Mouse (Mus musculus) erythroblast, embryonic 14.5 days (primary cell): ENCODE results near the gene Sec24b. TPM values are rescaled to one million over a fixed set of nuclear protein-coding genes. Genes with fewer than 3 reads are reported as not detected.

Source experiments
- H3K27me3 ChIP-seq: 2 replicates; pipeline ENCODE4 v1.6.1; 2012; ENCODE audit warnings: inconsistent platforms; ENCODE audit not compliant: control insufficient read depth
- H3K36me3 ChIP-seq: 2 replicates; pipeline ENCODE4 v1.6.1; 2012; ENCODE audit warnings: mild to moderate bottlenecking, inconsistent platforms; ENCODE audit not compliant: control insufficient read depth
- H3K4me1 ChIP-seq: 2 replicates; pipeline ENCODE4 v1.6.1; 2012; ENCODE audit warnings: inconsistent platforms; ENCODE audit not compliant: control insufficient read depth
- H3K4me3 ChIP-seq: replicated peaks from 2 replicates; pipeline ENCODE3; 2012; ENCODE audit warnings: moderate library complexity, mild to moderate bottlenecking, inconsistent platforms
- H3K9me3 ChIP-seq: 2 replicates; pipeline ENCODE4 v1.6.1; 2012; ENCODE audit warnings: low read length, inconsistent platforms, mixed read lengths; ENCODE audit not compliant: control insufficient read depth
- GATA1 ChIP-seq: IDR thresholded peaks from 2 replicates; pipeline ENCODE4 v1.6.1; 2012; ENCODE audit warnings: low read length, inconsistent platforms, mixed read lengths
- TAL1 ChIP-seq: IDR thresholded peaks from 3 replicates; pipeline ENCODE4 v1.6.1; 2012; ENCODE audit warnings: low read length, inconsistent platforms, mixed read lengths
- polyA plus RNA-seq: library from polyadenylated mRNA; stranded (reverse); fragments of >175 nt; gene quantifications from 2 replicates; pipeline ENCODE4 v1.2.3, GENCODE M21; 2012

Gene Sec24b
- 1.8 and 3.5 TPM in 2 replicates for polyA plus RNA-seq

GRCm38 (mm10) chr3:130061281-130061680, at the start of gene Sec24b:
Gene Sec24b (minus strand): TSS chr3:130061553.
- Histone ChIP-seq H3K36me3 (peaks cover 5% of the 10 kb centered on the region), H3K9me3 (no peaks in the 10 kb centered on the region), H3K4me1 (peaks cover 45% of the 10 kb centered on the region), H3K27me3 (peaks cover 12% of the 10 kb centered on the region), H3K4me3 (peak within 1 kb of the TSS; percentile 89)
- TF ChIP-seq GATA1, result no peak
- no peak for TF ChIP-seq TAL1

- no peaks in the 10 kb centered on the region for H3K27me3 ChIP-seq
- H3K4me1 ChIP-seq, result no peaks in the 10 kb centered on the region
- TF ChIP-seq GATA1 (no peak), TAL1 (no peak)
- H3K4me3 ChIP-seq, result no peak overlapping the region
- H3K36me3 ChIP-seq, result no peaks in the 10 kb centered on the region
- H3K9me3 ChIP-seq, result no peaks in the 10 kb centered on the region
Measured at GRCm38 (mm10) chr3:130104471-130104870, 43.1 kb upstream of the Sec24b start.

- no peaks in the 10 kb centered on the region for H3K36me3 ChIP-seq
- no peaks in the 10 kb centered on the region for H3K4me1 ChIP-seq
- H3K27me3 ChIP-seq, result no peaks in the 10 kb centered on the region
- no peaks in the 10 kb centered on the region for H3K9me3 ChIP-seq
- no peak for TF ChIP-seq TAL1
- no peak overlapping the region for H3K4me3 ChIP-seq
Measured at GRCm38 (mm10) chr3:130103486-130103885, 42.1 kb upstream of the Sec24b start.

- no peaks in the 10 kb centered on the region for H3K4me1 ChIP-seq
- no peak overlapping the region for H3K4me3 ChIP-seq
- H3K27me3 ChIP-seq, result no peaks in the 10 kb centered on the region
- no peaks in the 10 kb centered on the region for H3K9me3 ChIP-seq
- TF ChIP-seq GATA1, result no peak
- no peak for TF ChIP-seq TAL1
- no peaks in the 10 kb centered on the region for H3K36me3 ChIP-seq
Measured at GRCm38 (mm10) chr3:130095160-130095781, 33.9 kb upstream of the Sec24b start.

GRCm38 (mm10) chr3:130094125-130094704, 32.9 kb upstream of the Sec24b start:
- TF ChIP-seq GATA1 (no peak), TAL1 (no peak)
- H3K4me3 ChIP-seq, result no peak overlapping the region

GRCm38 (mm10) chr3:130090460-130090859, 29.1 kb upstream of the Sec24b start:
- Histone ChIP-seq H3K36me3 (no peaks in the 10 kb centered on the region), H3K9me3 (no peaks in the 10 kb centered on the region), H3K4me3 (no peak overlapping the region), H3K4me1 (no peaks in the 10 kb centered on the region), H3K27me3 (0 out of 2 replicates have a peak, but pooled peaks cover 2% of the 10 kb centered on the region)
- TF ChIP-seq GATA1 (no peak), TAL1 (no peak)

More at GRCm38 (mm10) chr3:130094125-130094704, 32.9 kb upstream of the Sec24b start:
- H3K4me1 ChIP-seq, result no peaks in the 10 kb centered on the region
- H3K27me3 ChIP-seq, result no peaks in the 10 kb centered on the region
- H3K36me3 ChIP-seq, result no peaks in the 10 kb centered on the region
- no peaks in the 10 kb centered on the region for H3K9me3 ChIP-seq

- Histone ChIP-seq H3K36me3 (no peaks in the 10 kb centered on the region), H3K4me1 (no peaks in the 10 kb centered on the region), H3K4me3 (no peak overlapping the region), H3K9me3 (no peaks in the 10 kb centered on the region), H3K27me3 (0 out of 2 replicates have a peak, but pooled peaks cover 2% of the 10 kb centered on the region)
- TF ChIP-seq TAL1 (no peak), GATA1 (no peak)
Measured at GRCm38 (mm10) chr3:130088654-130089053, 27.3 kb upstream of the Sec24b start.

- no peak overlapping the region for H3K4me3 ChIP-seq
- no peaks in the 10 kb centered on the region for H3K9me3 ChIP-seq
- TF ChIP-seq GATA1 (no peak), TAL1 (no peak)
- no peaks in the 10 kb centered on the region for H3K36me3 ChIP-seq
- 0 out of 2 replicates have a peak, but pooled peaks cover 2% of the 10 kb centered on the region for H3K27me3 ChIP-seq
- no peaks in the 10 kb centered on the region for H3K4me1 ChIP-seq
Measured at GRCm38 (mm10) chr3:130087466-130087865, 26.1 kb upstream of the Sec24b start.

GRCm38 (mm10) chr3:130086372-130087080, 25.2 kb upstream of the Sec24b start:
- H3K4me3 ChIP-seq, result no peak overlapping the region
- H3K4me1 ChIP-seq, result no peaks in the 10 kb centered on the region
- 0 out of 2 replicates have a peak, but pooled peaks cover 2% of the 10 kb centered on the region for H3K27me3 ChIP-seq
- H3K9me3 ChIP-seq, result no peaks in the 10 kb centered on the region
- H3K36me3 ChIP-seq, result no peaks in the 10 kb centered on the region
- TF ChIP-seq TAL1 (no peak), GATA1 (no peak)
